Mouse (Mus musculus) thymus, adult 2 months (tissue): ENCODE data around the gene H2-DMb1. TPM values are rescaled to one million over a fixed set of nuclear protein-coding genes. Genes with fewer than 3 reads are reported as not detected.
A peak's percentile ranks its signal among the peaks of the same experiment; 100 is the strongest.

ENCODE experiments used
- DNase-seq: peaks from one replicate; pipeline ENCODE4 v3.0.0; 2021
- H3K27ac ChIP-seq: fragments of 200-500 bp; 2 replicates; pipeline ENCODE4 v1.5.1; 2012; ENCODE audit warnings: low read length, control low read depth; ENCODE audit not compliant: control insufficient read depth, insufficient read depth
- H3K27me3 ChIP-seq: fragments of 200-500 bp; 2 replicates; pipeline ENCODE4 v1.6.1; 2012; ENCODE audit warnings: mild to moderate bottlenecking, low read length, moderate library complexity, mixed read lengths; ENCODE audit not compliant: control insufficient read depth, insufficient read depth
- H3K36me3 ChIP-seq: fragments of 200-500 bp; 2 replicates; pipeline ENCODE4 v1.6.1; 2012; ENCODE audit warnings: mild to moderate bottlenecking, low read length, moderate library complexity; ENCODE audit not compliant: control insufficient read depth, insufficient read depth
- H3K4me1 ChIP-seq: fragments of 200-500 bp; replicated peaks from 2 replicates; pipeline ENCODE4 v1.6.1; 2012; ENCODE audit warnings: low read length; ENCODE audit not compliant: control insufficient read depth, insufficient read depth
- H3K4me3 ChIP-seq: fragments of 200-500 bp; 2 replicates; pipeline ENCODE4 v1.5.1; 2012; ENCODE audit warnings: mild to moderate bottlenecking, low read length, control low read depth, moderate library complexity; ENCODE audit not compliant: control insufficient read depth, insufficient read depth
- CTCF ChIP-seq: fragments of 200-500 bp; IDR thresholded peaks from 2 replicates; pipeline ENCODE4 v1.5.1; 2012; ENCODE audit warnings: mild to moderate bottlenecking, control low read depth, low read length, moderate library complexity, borderline replicate concordance; ENCODE audit not compliant: control insufficient read depth, poor library complexity, insufficient read depth; ENCODE audit errors: extremely low read depth
- POLR2A ChIP-seq: fragments of 200-500 bp; IDR thresholded peaks from 2 replicates; pipeline ENCODE4 v1.6.1; 2012; ENCODE audit warnings: mild to moderate bottlenecking, low read length, control low read depth, moderate library complexity; ENCODE audit not compliant: control insufficient read depth, poor library complexity, insufficient read depth; ENCODE audit errors: extremely low read depth
- WGBS: fragments of 180-500 bp; shearing (Covaris S2); methylation state at CpG from one replicate; pipeline ENCODE4 v1.1.7; 2018; 5-methylcytosine and 5-hydroxymethylcytosine counted together
- polyA plus RNA-seq: library from polyadenylated mRNA; depleted of rRNA; stranded (reverse); fragments of >200 nt; gene quantifications from 2 replicates; pipeline ENCODE4 v1.2.3, GENCODE M21; 2012

H2-DMb1 gene
- polyA plus RNA-seq, 1 experiment = 197 TPM

DNA sequence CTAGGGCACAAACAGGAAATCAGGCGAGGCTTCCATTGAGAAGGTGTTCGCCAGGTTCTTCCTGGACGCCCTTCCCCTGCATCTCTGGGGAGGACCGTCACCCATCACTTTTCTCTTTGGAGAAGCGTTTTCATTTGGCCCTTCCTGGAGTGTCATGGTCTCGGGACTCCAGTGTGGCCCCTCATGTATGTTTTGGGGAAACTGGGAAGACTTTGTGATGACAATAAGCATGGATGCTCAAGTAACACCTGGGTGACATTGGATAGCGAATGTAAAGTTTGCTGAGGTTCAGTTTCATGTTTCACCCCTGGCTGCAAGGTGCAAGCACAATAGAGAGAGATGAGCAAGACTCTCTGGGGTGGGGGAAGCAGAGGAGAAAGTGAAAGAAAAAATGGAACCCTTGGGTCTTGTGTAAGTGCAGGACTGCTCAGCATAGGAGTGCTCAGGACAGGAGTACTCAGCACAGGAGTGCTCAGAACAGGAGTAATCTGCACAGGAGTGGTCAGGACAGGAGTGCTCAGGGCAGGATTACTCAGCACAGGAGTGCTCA is 48.7 kb downstream of the H2-DMb1 start:
- H3K27ac ChIP-seq = peak overlapping the region; percentile 87

DNA sequence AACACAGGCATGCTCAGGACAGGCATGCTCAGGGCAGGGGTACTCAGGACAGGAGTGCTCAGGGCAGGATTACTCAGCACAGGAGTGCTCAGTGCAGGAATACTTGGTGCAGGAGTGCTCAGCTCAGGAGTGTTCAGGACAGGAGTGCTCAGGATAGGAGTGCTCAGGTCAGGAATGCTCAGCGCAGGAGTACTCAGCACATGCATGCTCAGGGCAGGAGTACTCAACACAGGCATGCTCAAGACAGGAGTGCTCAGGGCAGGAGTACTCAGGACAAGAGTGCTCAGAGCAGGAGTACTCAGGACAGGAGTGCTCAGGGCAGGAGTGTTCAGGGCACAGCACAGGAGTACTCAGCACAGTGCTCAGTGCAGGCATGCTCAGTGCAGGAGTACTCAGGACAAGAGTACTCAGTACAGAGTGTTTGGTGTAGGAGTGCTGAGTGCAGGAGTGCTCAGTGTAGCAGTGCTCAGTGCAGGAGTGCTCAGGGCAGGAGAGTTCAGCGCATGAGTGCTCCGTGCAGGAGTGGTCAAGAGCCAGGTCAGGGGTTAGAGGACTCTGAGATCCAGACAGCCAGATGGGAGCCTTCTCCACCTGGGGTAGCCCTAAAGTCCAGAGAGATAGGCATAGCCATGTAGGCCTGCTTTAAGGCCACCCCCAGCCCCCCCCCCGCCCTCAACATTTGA is 50.0 kb downstream of the H2-DMb1 start:
- Histone ChIP-seq H3K27me3 (no peaks in the 10 kb centered on the region), H3K27ac (no peak overlapping the region), H3K4me1 (peaks cover 47% of the 10 kb centered on the region), H3K36me3 (0 out of 2 replicates have a peak, but pooled peaks cover 3% of the 10 kb centered on the region), H3K4me3 (no peak overlapping the region)
- no peak for TF ChIP-seq CTCF
- no peak for TF ChIP-seq POLR2A
- no peak for DNase-seq
- WGBS = 93% methylated on average over 4 of the region's 4 CpGs

More for the DNA sequence above, 48.7 kb downstream of the H2-DMb1 start:
- H3K36me3 ChIP-seq = 0 out of 2 replicates have a peak, but pooled peaks cover 3% of the 10 kb centered on the region
- H3K4me3 ChIP-seq = no peak overlapping the region
- TF ChIP-seq POLR2A (no peak), CTCF (no peak)
- 36% methylated on average over 7 of the region's 7 CpGs for WGBS
- no peaks in the 10 kb centered on the region for H3K27me3 ChIP-seq
- H3K4me1 ChIP-seq = peaks cover 41% of the 10 kb centered on the region
- no peak for DNase-seq

DNA sequence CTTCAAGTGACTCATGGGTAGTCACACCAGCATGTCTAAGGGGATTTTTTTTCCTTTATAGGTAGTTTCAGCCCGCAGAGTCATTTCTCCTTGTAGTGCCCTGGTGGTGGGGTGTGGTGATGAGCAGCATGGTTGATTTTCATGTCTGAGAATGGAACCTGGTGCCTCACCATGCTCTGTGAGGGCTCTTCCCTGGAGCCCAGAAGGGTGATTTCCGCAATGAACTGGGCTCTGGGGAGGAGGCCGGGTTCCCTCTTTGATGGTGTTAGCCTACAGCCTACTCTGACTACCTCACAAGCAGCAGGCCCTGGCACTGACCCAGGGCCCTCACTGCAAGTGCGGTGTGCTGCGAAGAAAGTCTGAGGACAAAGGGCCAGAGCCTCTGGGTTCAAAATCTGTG is 50.6 kb downstream of the H2-DMb1 start, which contains the start of gene Tap2:
TSS of gene Tap2 (plus strand) at position 84 of the 400 bp plus-strand sequence.
- peak within 1 kb of the TSS; percentile 98 for H3K4me3 ChIP-seq
- H3K4me1 ChIP-seq = peaks cover 52% of the 10 kb centered on the region
- WGBS = 51% methylated on average over 5 of the region's 5 CpGs
- no peaks in the 10 kb centered on the region for H3K27me3 ChIP-seq
- TF ChIP-seq POLR2A (no peak), CTCF (no peak)
- peak within 1 kb of the TSS; percentile 93 for H3K27ac ChIP-seq
- no peak for DNase-seq
- 0 out of 2 replicates have a peak, but pooled peaks cover 3% of the 10 kb centered on the region for H3K36me3 ChIP-seq

DNA sequence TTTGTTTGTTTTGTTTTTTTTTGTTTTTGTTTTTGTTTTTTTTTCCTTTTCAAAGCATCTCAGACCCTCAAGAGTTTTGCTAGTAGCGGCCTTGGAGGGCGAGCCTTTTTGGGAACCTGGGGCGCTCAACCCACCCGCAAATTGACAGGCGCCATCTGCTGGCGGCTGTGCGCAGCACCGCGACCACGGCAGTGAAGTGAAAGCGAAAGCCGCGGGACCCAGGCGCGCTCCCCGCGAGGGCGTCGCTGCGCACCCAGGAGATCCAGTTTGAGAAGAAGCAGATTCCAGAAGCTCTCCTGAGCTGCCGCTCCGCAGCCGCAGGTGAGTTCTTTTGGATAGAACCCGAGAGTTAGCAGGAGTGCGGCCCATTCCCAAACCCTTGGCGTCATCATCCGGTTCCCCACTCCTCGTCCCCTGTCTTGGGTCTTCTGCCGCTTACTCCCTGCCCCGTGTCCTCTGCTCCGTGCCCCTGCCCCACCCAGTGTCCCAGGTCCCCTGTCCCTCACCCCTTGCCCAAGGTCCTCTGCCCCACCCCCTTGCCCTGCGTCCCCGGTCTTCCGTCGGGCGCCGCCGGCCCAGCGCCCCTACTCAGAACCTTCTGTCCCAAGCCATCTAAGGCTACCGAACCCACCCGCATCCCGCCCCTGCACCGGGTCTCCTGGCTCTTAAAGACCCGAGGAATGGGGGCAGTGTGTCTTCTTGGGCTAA is 51.6 kb downstream of the H2-DMb1 start:
- Histone ChIP-seq H3K4me3 (peak overlapping the region; percentile 98), H3K27me3 (no peaks in the 10 kb centered on the region), H3K36me3 (peaks cover 9% of the 10 kb centered on the region; the same call in 1 of the 2 replicates), H3K4me1 (peaks cover 59% of the 10 kb centered on the region), H3K27ac (peak overlapping the region; percentile 93)
- DNase-seq = peak; percentile 94
- WGBS = under 1% methylated on average over 44 of the region's 44 CpGs
- TF ChIP-seq POLR2A (peak; percentile 62; the same call in 1 of the 2 replicates), CTCF (peak; percentile 93)

DNA sequence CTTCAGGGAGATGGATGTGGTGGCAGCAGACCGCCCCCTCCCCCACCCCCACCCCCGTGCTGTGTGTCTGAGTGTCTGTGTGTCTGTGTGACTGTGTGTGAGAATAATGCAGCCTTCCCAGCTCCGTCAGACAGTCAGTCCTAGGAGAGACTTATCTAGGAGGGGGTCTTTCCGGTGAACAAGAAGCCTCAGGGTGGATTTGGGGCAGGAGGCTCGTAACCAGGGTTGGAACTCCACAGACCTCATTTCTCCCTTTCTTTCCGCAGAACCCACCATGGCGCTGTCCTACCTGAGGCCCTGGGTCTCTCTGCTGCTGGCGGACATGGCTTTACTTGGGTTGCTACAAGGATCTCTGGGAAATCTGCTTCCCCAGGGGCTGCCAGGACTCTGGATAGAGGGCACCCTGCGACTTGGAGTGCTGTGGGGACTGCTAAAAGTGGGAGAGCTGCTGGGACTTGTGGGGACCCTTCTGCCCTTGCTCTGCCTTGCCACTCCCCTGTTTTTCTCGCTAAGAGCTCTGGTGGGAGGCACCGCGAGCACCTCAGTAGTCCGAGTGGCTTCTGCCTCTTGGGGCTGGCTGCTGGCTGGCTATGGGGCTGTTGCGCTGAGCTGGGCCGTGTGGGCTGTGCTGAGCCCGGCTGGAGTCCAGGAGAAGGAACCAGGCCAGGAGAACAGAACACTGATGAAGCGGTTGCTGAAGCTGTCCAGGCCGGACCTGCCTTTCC is 52.3 kb downstream of the H2-DMb1 start:
- peak overlapping the region; percentile 93 for H3K27ac ChIP-seq
- TF ChIP-seq CTCF (no peak), POLR2A (no peak)
- H3K36me3 ChIP-seq = peaks cover 13% of the 10 kb centered on the region; the same call in 1 of the 2 replicates
- H3K27me3 ChIP-seq = no peaks in the 10 kb centered on the region
- peak overlapping the region; percentile 98 for H3K4me3 ChIP-seq
- peak; percentile 66 for DNase-seq
- peaks cover 59% of the 10 kb centered on the region for H3K4me1 ChIP-seq
- 2% methylated on average over 18 of the region's 18 CpGs for WGBS
